Mouse (Mus musculus) liver, embryonic 16.5 days (tissue): ENCODE results near the gene Wdr77. TPM values are rescaled to one million over a fixed set of nuclear protein-coding genes. Genes with fewer than 3 reads are reported as not detected.
"Not testable (repeated sequence)": the region's sequence is repeated elsewhere in the genome, so short reads cannot be mapped to it uniquely, and the experiment has no call there.

Experiments used
- ATAC-seq: fragments of 200-750 bp; cut with Nextera tagmentation; 2 replicates; pipeline ENCODE4 v1.8.0; 2017; ENCODE audit warnings: low read depth, mild to moderate bottlenecking, moderate number of reproducible peaks, moderate library complexity
- H3K27ac ChIP-seq: fragments of 300-500 bp; sonication (generic); 2 replicates; pipeline ENCODE4 v1.5.1; 2014; ENCODE audit warnings: mild to moderate bottlenecking, low read length
- H3K27me3 ChIP-seq: fragments of 300-500 bp; sonication (generic); 2 replicates; pipeline ENCODE4 v1.6.1; 2014; ENCODE audit warnings: low read depth, low read length, mixed read lengths; ENCODE audit not compliant: control insufficient read depth, insufficient read depth
- H3K36me3 ChIP-seq: fragments of 300-500 bp; sonication (generic); 2 replicates; pipeline ENCODE4 v1.6.1; 2014; ENCODE audit warnings: mild to moderate bottlenecking; ENCODE audit not compliant: control insufficient read depth, insufficient read depth
- H3K4me1 ChIP-seq: fragments of 300-500 bp; sonication (generic); 2 replicates; pipeline ENCODE4 v1.6.1; 2014; ENCODE audit warnings: low read depth, low read length, mixed read lengths; ENCODE audit not compliant: control insufficient read depth
- H3K4me2 ChIP-seq: fragments of 300-500 bp; sonication (generic); 2 replicates; pipeline ENCODE4 v1.6.1; 2014; ENCODE audit warnings: low read depth, low read length, mixed read lengths
- H3K4me3 ChIP-seq: fragments of 300-500 bp; sonication (generic); 2 replicates; pipeline ENCODE4 v1.5.1; 2014; ENCODE audit warnings: low read depth, mild to moderate bottlenecking, low read length
- H3K9ac ChIP-seq: fragments of 300-500 bp; sonication (generic); 2 replicates; pipeline ENCODE4 v1.6.1; 2014; ENCODE audit warnings: low read depth, low read length
- H3K9me3 ChIP-seq: fragments of 300-500 bp; sonication (generic); replicated peaks from 2 replicates; pipeline ENCODE4 v1.6.1; 2016; ENCODE audit warnings: low read length; ENCODE audit not compliant: control insufficient read depth
- WGBS: fragments of 180-500 bp; shearing (Covaris S2); extraction: QIAGEN DNeasy Blood & Tissue Kit; methylation state at CpG from one replicate; pipeline ENCODE4 v1.1.7; 2014; ENCODE audit not compliant: insufficient replicate concordance; 5-methylcytosine and 5-hydroxymethylcytosine counted together
- polyA plus RNA-seq: library from polyadenylated mRNA; unstranded; fragments of >200 nt; fragmentation: Nextera tagmentation; extraction: Ambion mirVana; gene quantifications from 2 replicates; pipeline ENCODE4 v1.2.1, GENCODE M21; 2015

Gene Wdr77
- 35.1 and 35.9 TPM in 2 replicates for polyA plus RNA-seq

DNA sequence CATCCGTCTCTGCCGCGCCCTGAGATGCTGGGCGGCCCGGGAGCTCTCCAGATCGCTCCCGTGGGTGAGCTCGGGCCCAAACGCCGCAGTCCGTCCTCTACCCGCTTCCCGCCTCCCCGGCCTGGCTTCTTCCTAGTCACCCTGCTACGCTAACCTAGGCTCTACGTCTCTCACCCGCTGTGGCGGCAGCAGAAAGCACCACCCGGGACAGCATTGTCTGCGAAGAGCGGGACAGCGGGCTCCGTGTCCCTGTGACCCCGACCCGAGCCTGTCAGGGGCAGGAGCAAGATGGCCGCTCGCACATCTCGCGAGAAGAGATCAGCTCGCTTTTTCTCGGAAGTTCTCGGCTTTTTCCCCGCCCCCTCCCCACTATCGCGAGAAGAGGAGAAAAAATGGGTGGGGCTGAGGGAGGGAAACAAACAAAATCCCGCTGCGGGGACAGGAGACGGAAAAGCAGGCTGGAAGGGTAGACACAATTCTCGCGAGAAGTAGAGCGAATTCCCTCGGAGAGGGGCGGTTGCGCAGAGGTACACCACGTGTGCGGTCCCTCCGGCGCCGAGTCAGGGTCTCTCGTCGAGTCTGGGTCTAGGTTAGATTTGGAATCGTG is at the start of gene Wdr77:
Gene Wdr77, plus strand, starts transcription at position 396 of the 607 bp plus-strand sequence.
- peak within 1 kb of the TSS; percentile 93 for H3K27ac ChIP-seq
- ATAC-seq = peak; percentile 94
- WGBS = under 1% methylated on average over 52 of the region's 52 CpGs
- peaks cover 30% of the 10 kb centered on the region for H3K36me3 ChIP-seq
- no peaks in the 10 kb centered on the region for H3K9me3 ChIP-seq
- H3K4me1 ChIP-seq = peaks cover 16% of the 10 kb centered on the region
- no peaks in the 10 kb centered on the region for H3K27me3 ChIP-seq
- peak within 1 kb of the TSS; percentile 92 for H3K4me2 ChIP-seq
- peak within 1 kb of the TSS; percentile 94 for H3K4me3 ChIP-seq
- H3K9ac ChIP-seq = peak within 1 kb of the TSS; percentile 94

GRCm38 (mm10) chr3:105910519-105911190 is 48.5 kb upstream of the Wdr77 start:
- peaks cover 27% of the 10 kb centered on the region for H3K4me1 ChIP-seq
- H3K9ac ChIP-seq = no peak overlapping the region; the same call in 1 of the 2 replicates
- H3K4me3 ChIP-seq = no peak overlapping the region
- H3K36me3 ChIP-seq = no peaks in the 10 kb centered on the region
- no peaks in the 10 kb centered on the region for H3K9me3 ChIP-seq
- H3K27me3 ChIP-seq = no peaks in the 10 kb centered on the region
- peak; percentile 50 for ATAC-seq
- 38% methylated on average over 11 of the region's 11 CpGs for WGBS
- 0 out of 2 replicates have a peak overlapping the region, but pooled peaks have one; percentile 9 for H3K27ac ChIP-seq
- H3K4me2 ChIP-seq = peak overlapping the region; percentile 28

DNA sequence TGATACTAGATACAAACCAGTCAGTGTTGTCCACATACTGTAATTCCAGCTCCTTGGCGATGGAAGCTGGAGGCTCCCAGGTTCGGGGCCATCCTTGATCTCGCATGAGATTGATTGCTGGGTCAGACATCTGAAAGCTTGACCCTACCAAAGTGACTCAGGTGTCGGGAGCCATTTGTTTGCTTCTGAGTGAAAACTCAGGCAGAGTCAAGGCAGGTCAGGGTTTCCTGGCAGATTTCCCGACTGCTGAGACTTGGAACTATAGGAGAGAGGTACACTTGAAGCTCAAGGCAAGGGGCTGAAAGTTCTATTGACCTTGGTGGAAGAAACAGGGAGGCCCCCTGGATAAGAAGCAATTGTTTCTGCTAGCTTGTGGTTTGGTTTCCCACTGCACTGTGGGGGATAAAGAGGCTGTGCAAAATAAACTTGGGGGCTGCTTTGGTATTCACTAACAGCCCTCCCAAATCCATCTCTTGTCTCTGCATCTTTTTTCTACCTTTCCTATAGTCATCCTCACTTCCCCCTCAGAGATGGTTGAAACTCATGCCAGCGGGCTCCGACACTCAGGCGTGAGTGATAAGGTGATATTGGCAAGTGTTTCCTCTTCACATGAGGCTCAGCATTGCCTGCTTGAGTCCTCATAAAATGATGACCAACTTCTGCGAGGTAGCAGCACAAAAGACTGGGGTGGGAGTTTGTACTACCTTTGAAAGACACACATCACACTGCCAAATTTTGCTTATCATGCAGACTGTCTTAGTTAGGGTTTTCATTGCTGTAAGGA is 46.9 kb upstream of the Wdr77 start:
- Histone ChIP-seq H3K4me2 (no peak overlapping the region), H3K9ac (no peak overlapping the region), H3K27me3 (no peaks in the 10 kb centered on the region), H3K4me1 (peaks cover 27% of the 10 kb centered on the region), H3K27ac (no peak overlapping the region), H3K9me3 (no peaks in the 10 kb centered on the region), H3K36me3 (no peaks in the 10 kb centered on the region), H3K4me3 (no peak overlapping the region)
- 36% methylated on average over 9 of the region's 9 CpGs for WGBS
- no peak for ATAC-seq

- 11% methylated on average over 10 of the region's 10 CpGs for WGBS
- no peak overlapping the region for H3K9ac ChIP-seq
- peak; percentile 59 for ATAC-seq
- peak overlapping the region; percentile 42 for H3K4me2 ChIP-seq
- H3K4me3 ChIP-seq = peak overlapping the region; percentile 13; the same call in 1 of the 2 replicates
- no peaks in the 10 kb centered on the region for H3K27me3 ChIP-seq
- peaks cover 30% of the 10 kb centered on the region for H3K4me1 ChIP-seq
- no peaks in the 10 kb centered on the region for H3K9me3 ChIP-seq
- H3K36me3 ChIP-seq = no peaks in the 10 kb centered on the region
- peak overlapping the region; percentile 42 for H3K27ac ChIP-seq
Observed at GRCm38 (mm10) chr3:105913839-105914681, 45.1 kb upstream of the Wdr77 start.

DNA sequence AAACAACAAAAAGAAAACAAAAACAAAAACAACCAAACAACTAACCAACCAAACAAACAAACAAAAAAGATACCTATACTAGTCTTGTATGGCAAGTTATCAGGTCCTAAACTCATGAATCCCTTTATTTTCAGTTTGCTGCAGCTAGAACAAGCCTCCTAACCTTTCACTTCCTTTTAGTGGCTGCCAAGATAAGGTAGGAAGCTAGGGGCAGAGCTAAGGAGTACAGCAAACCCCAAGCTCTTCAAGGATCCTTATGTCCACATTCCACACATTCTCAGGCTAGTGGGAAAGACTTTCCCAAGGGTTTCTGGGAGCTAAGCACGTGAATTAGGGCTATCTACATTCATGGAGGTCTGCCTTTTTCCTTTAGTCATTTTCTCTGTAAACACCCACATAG is 43.9 kb upstream of the Wdr77 start:
- Histone ChIP-seq H3K4me2 (no peak overlapping the region), H3K4me1 (peaks cover 30% of the 10 kb centered on the region), H3K36me3 (no peaks in the 10 kb centered on the region), H3K9ac (no peak overlapping the region), H3K27ac (no peak overlapping the region), H3K27me3 (no peaks in the 10 kb centered on the region), H3K9me3 (no peaks in the 10 kb centered on the region), H3K4me3 (no peak overlapping the region)
- 23% methylated on average over 1 of the region's 1 CpGs for WGBS
- ATAC-seq = no peak

DNA sequence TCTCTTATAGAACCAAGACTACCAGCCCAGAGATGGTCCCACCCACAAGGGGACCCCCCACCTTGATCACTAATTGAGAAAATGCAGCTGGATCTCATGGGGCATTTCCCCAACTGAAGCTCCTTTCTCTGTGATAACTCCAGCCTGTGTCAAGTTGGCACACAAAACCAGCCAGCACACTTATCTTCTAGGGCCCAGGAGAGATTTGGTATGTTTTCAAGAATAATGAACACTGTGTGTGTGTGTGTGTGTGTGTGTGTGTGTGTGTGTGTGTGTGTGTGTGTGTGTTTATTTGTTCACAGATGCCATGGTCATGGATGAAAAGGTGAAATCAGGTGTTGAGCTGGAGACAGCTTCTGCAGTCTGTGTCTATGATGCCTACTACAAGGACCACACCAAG is 42.7 kb upstream of the Wdr77 start:
- not testable (repeated sequence) for H3K27ac ChIP-seq, H3K4me2 ChIP-seq, ATAC-seq, H3K36me3 ChIP-seq, H3K4me3 ChIP-seq, H3K9me3 ChIP-seq, H3K9ac ChIP-seq, H3K27me3 ChIP-seq
- peaks cover 30% of the 10 kb centered on the region for H3K4me1 ChIP-seq

- 30% methylated on average over 10 of the region's 10 CpGs for whole genome bisulfite sequencing
- Histone ChIP-seq H3K4me2 (no peak overlapping the region), H3K4me3 (no peak overlapping the region), H3K36me3 (no peaks in the 10 kb centered on the region), H3K27ac (no peak overlapping the region), H3K27me3 (no peaks in the 10 kb centered on the region), H3K4me1 (peaks cover 22% of the 10 kb centered on the region), H3K9me3 (no peaks in the 10 kb centered on the region), H3K9ac (no peak overlapping the region)
- no peak for ATAC-seq
Observed at GRCm38 (mm10) chr3:105917656-105918354, 41.4 kb upstream of the Wdr77 start.

DNA sequence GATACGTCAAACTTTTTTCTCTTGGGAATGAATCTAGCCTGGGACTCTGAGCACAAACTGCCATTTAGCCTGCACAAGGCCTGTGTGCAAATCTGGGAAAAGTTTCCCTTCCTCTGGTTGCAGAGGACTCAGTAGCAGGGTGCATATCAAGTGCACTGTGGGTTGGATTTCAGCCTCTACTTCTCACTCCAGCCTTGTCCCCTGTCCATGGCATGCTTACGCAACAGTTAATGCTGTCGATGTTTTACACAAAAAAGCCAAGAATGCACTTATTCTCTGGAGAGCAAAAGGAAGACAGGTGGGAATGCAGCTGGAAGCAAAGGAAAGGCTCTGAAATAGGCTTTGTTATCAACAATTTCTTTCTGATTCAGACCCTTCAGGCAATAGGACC is 40.8 kb upstream of the Wdr77 start:
- no peak overlapping the region for H3K4me3 ChIP-seq
- H3K9ac ChIP-seq = no peak overlapping the region
- no peaks in the 10 kb centered on the region for H3K27me3 ChIP-seq
- H3K36me3 ChIP-seq = no peaks in the 10 kb centered on the region
- H3K4me2 ChIP-seq = no peak overlapping the region
- no peak overlapping the region for H3K27ac ChIP-seq
- peaks cover 19% of the 10 kb centered on the region for H3K4me1 ChIP-seq
- no peaks in the 10 kb centered on the region for H3K9me3 ChIP-seq
- WGBS = 42% methylated on average over 3 of the region's 3 CpGs
- ATAC-seq = no peak
